Mouse (Mus musculus): ENCODE measurements around the gene Anxa4.
A peak's percentile ranks its signal among the peaks of the same experiment; 100 is the strongest.

The Anxa4 gene

DNA sequence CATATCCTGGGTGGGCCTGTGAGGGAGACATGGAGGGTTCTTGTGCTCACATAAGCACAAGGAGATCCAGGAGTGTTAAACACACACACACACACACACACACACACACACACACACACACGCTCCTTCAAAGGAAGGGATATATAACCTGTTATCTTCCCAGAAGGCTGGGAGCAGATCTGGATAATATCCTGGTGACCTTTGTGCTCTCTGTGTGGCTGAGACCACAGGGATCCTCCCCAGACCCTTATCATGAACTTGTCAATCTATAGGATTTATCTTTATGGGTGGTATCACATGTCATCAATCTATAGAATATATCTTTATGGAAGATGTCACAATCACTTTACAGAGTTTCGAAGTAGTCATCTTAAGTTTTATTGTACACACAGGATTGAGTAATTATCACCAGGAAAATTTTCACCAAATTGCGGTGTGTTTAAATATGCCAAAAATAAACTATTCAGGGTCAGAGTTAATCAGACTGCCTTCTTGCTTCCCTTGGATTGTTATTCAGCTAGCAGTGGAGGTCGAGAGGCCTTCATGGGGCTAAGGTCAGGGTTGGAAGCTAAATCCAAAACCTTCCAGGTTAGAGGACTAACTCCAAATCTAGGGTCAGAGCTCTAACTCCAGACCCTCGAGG is 40.4 kb downstream of the Anxa4 start:
- DNase-seq (ENCODE audit: low read depth, low spot score) = no peak

DNA sequence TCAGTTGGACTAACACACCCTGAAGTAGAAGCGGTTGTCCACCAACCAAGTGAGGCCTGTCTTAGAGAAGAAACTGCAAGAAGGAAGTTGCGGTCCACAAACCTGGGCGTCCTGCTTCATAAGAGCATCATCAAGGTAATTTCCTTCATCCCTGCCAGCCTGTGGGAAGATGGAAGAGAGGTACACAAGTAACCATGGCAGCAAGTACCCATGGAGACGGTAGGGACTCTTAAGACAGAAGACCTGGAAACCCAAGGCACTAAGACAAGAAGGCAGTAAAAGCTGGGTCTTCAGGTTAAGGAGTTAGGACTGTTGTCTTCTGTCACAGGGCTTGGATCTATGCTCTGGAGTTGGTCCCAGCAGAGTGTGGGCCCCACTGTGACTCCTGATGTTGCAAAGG is 42.4 kb downstream of the Anxa4 start:
- no peak for DNase-seq (ENCODE audit: low read depth, low spot score)

GRCm38 (mm10) chr6:86749817-86750216 is 43.6 kb downstream of the Anxa4 start:
- DNase-seq (ENCODE audit: low read depth, low spot score) = no peak

DNA sequence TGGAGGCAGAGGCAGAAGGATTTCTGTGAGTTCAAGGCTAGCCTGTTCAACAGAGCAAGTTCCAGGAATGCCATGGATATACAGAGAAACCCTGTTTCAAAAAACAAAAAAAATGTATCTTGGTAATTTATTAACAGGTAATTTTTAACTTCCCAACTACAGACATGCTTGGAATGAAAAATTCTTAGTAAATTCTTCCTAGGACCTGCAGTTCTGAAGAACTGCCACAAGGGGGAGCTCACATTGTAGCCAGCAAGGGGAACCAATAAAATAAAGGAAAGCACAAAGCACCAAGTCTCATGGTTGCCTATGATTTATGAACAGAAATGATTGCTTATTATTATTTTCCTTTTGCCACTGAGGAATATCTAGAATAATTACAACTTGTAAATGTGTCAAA is 46.2 kb downstream of the Anxa4 start:
- peak; percentile 39 for DNase-seq (ENCODE audit: low read depth, low spot score)

- DNase-seq (ENCODE audit: low read depth, low spot score) = no peak
These were observed 52.7 kb downstream of the Anxa4 start for GRCm38 (mm10) chr6:86740652-86741051.

- no peak for DNase-seq (ENCODE audit: low read depth, low spot score)
These were observed 56.6 kb downstream of the Anxa4 start for GRCm38 (mm10) chr6:86736830-86737229.

DNA sequence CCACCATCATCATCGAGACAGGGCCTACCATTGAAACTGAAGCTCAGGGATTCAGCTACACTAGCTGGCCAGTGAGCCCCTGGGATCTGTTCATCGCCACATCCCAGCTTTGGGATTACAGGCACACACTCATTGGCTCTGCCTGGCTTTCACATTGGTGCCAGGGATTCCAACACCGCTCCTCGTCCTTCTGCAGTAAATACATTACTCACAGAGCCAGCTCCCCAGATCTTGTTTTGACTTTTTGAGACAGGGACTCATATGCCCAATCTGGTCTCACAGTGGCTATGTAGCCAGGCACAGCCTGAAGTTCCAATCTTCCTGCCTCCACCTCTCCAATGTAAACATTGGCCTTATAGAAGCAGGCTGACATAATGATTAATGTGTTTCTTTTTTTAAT is 57.1 kb downstream of the Anxa4 start:
- no peak for DNase-seq (ENCODE audit: low read depth, low spot score)

GRCm38 (mm10) chr6:86733183-86733876 is 60.1 kb downstream of the Anxa4 start, which contains the start of gene Gmcl1:
TSS of gene Gmcl1 (minus strand) at chr6:86733383.
- DNase-seq (ENCODE audit: low read depth, low spot score) = peak; percentile 98

- DNase-seq (ENCODE audit: low read depth, low spot score) = peak; percentile 32
These were observed 60.9 kb downstream of the Anxa4 start for GRCm38 (mm10) chr6:86732276-86733173.

DNA sequence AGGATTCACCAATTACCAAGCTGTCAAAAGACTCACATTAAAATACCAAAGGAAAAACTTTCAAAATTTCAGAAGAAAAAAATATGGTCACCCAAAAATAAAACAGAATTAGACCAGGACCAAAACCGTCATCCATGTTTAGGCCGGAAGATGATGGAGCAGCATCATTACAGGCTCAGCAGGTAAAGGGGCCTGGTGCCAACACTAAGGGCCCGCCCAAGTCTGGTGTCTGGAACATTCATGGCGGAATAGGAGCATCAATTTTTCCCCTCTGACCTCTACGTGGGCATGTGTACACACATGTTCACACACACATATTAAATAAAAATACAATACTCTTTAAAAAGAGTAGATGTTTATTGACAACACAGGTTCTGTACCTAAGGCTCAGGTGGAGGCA is 64.7 kb downstream of the Anxa4 start:
- no peak for DNase-seq (ENCODE audit: low read depth, low spot score)

- DNase-seq (ENCODE audit: low read depth, low spot score) = no peak
These were observed 71.4 kb downstream of the Anxa4 start for GRCm38 (mm10) chr6:86721977-86722376.

DNA sequence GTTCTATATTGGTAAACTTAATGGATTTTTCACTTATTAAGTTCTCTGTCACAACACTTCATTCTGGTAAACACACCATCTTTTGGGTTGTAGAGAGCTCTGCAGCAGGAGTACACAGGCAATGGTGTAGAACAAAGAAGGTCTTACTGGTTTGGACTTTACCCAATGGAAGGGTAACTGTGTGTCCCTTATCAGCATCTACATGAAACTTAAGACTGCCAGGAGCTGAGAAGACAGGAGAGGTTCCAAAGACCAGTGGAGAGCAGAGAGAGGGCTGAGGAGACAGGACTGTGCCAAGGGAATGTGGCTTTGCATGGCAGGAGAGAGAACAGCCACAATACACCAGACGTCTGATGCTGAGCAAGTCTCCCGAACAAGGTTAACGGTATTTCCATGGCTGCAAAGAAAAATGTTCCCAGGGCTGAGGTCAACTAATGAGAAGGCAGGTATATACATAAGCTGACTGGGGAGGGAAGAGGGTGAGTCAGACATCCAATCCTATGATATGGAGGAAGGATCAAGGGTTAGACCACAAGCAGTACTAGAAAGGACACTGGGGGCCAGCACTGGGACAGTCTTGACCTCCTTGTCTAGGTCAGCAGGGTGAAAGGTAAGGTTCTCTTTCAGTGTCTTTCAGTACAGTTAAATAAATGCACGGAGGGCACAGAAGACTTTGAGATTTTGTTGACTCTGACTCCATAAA is 85.2 kb downstream of the Anxa4 start:
- no peak for DNase-seq (ENCODE audit: low read depth, low spot score)

DNA sequence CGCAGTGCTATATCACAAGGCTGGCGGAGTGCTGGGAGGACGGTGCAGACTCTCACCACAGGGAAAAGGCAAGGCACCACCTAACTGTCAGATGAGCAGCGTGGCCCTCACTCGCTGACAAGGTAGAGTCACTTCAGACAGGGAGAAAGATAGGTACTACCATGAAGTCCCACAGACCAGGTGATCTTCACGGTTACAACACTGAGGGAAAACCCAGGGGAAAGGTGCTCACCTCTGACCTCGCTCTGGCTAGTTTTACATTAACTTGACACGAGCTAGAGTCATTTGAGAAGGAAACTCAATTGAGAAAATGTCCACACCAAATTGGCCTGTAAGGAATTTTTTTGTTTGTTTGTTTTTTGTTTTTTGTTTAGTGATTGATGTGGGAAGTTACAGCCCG is 90.8 kb downstream of the Anxa4 start:
- DNase-seq (ENCODE audit: low read depth, low spot score) = no peak

DNA sequence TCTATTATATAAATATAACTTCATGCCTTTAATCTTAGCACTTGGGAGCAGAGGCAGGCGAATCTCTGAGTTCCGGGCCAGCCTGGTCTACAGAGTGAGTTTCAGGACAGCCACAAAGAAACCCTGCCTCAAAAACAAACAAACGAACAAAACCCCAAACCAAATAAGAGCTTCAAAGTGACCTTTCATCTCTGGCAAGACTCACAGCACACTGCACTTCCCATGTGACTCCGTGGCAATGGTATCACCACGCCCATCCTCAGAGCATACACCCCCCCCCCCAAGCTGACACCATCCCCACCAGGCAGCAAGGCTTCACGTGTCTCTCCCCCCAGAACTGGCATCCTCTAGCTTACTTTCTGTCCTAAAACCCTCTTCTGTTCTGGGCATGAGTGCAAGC is 95.5 kb downstream of the Anxa4 start:
- no peak for DNase-seq (ENCODE audit: low read depth, low spot score)

DNA sequence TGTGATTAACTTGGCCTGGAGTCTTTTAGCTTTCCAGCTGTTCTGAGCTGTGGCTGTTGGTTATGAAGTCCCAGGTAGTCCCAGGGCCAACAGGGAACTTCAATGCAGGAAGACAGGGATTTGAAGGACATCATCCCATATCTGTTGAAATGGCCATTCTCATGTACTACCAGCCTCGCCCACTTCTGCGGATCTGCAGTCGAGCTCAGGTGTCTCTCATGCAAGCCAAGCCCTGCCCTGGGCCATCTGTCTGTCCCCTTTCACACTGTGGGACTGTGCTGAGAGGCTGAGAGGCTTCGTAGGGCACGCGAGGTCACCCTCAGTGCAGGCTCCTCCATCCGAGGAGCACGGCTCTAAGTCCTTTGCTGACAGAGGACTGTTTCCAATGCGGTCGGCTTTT is 97.2 kb downstream of the Anxa4 start:
- no peak for DNase-seq (ENCODE audit: low read depth, low spot score)

DNA sequence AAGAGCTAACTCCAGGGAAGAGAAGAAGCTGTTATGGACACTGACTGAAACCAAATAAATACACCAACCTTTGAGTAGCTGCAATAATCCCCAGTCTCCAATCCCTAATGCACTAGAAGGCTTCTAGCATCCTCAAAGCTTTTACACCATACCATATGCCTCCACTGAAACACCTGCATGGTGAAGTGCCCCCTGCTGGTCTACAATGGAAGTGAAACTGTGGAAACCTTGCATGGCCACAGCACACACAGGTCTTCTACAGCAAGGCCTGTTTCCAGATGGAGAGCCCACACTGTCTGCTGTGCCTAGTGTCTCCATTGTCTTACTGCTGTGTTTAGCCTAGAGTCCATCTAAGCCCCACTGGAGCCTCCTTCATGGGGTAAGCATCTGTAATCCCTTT is 98.9 kb downstream of the Anxa4 start:
- peak; percentile 57 for DNase-seq (ENCODE audit: low read depth, low spot score)

GRCm38 (mm10) chr6:86689671-86690070 is 103.7 kb downstream of the Anxa4 start:
- DNase-seq (ENCODE audit: low read depth, low spot score) = no peak

- no peak for DNase-seq (ENCODE audit: low read depth, low spot score)
These were observed 106.4 kb downstream of the Anxa4 start for GRCm38 (mm10) chr6:86686971-86687370.
